ENCODE assay signal across 24 mouse cellular contexts in the genomic region with DNA sequence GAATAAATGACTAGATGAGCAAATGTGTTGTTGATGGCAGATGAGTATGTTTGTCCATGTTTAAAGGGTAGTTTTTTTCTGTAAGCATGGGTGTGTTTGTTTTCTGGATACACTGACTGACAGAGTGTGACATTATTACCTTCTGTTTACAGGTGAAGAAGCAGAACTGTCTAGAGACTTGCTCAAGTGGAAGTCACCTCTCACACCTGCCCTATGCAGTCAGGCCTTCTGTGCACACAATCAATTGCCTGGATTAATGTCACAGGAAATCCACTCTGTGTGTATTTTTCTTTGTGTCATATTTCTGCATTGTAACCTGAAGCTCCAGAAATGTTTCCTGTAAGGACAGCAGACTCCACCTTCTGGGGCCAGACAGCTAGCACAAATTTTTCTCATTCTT. TPM values are rescaled to one million over a fixed set of nuclear protein-coding genes. Genes with fewer than 3 reads are reported as not detected.
A peak's percentile ranks its signal among the peaks of the same experiment; 100 is the strongest.
DNase-seq lines count a peak whose midpoint lies in the region; ATAC-seq and TF ChIP-seq lines count a peak whose summit lies in the region.
"Had no signal": no experiment of that assay in that cellular context is flagged by ENCODE, and none has a peak within 500 bp of the region (broad histone marks: within the 10 kb centered on the region; RNA-seq: fewer than 3 reads in every experiment).

No protein-coding gene starts in this region.

- no peak overlapping the region for H3K4me2 ChIP-seq in embryonic facial prominence, embryonic 14.5 days (ENCODE audit: low read depth, low read length)
- H3K4me2 ChIP-seq in hindbrain, embryonic 13.5 days, result no peak overlapping the region
- H3K4me2 ChIP-seq: embryonic facial prominence, embryonic 12.5 days; embryonic facial prominence, embryonic 15.5 days; forebrain, embryonic 12.5 days had no signal

- no peak for TF ChIP-seq CTCF in small intestine, adult 2 months (IDR thresholded peaks at IDR 0.05; ENCODE audit: extremely low read depth, insufficient read length, insufficient replicate concordance, low read depth, low read length)

- H3K4me3 ChIP-seq in embryonic facial prominence, embryonic 14.5 days (ENCODE audit: low read depth, low read length), result no peak overlapping the region
- H3K4me3 ChIP-seq in embryonic facial prominence, embryonic 10.5 days, result no peak overlapping the region
- H3K4me3 ChIP-seq in small intestine, adult 2 months (ENCODE audit: low read depth, low read length), result no peak overlapping the region
- no peak overlapping the region for H3K4me3 ChIP-seq in hindbrain, embryonic 13.5 days
- H3K4me3 ChIP-seq: embryonic facial prominence, embryonic 12.5 days; embryonic facial prominence, embryonic 15.5 days; erythroblast, embryonic 14.5 days; forebrain, embryonic 10.5 days; forebrain, embryonic 12.5 days had no signal

- no peak overlapping the region for H3K27ac ChIP-seq in embryonic facial prominence, embryonic 14.5 days (replicated peaks; ENCODE audit: low read depth, low read length)
- no peak overlapping the region for H3K27ac ChIP-seq in embryonic facial prominence, embryonic 10.5 days (replicated peaks)
- H3K27ac ChIP-seq in small intestine, adult 2 months (ENCODE audit: insufficient read depth, low read depth, low read length), result peak overlapping the region; percentile 21; the same call in 1 of the 2 replicates
- H3K27ac ChIP-seq in hindbrain, embryonic 13.5 days, result no peak overlapping the region
- H3K27ac ChIP-seq: embryonic facial prominence, embryonic 12.5 days; embryonic facial prominence, embryonic 15.5 days; forebrain, embryonic 10.5 days; forebrain, embryonic 12.5 days had no signal

- H3K4me1 ChIP-seq in embryonic facial prominence, embryonic 14.5 days (ENCODE audit: control insufficient read depth, insufficient read depth, low read length), result no peaks in the 10 kb centered on the region
- no peaks in the 10 kb centered on the region for H3K4me1 ChIP-seq in embryonic facial prominence, embryonic 10.5 days
- H3K4me1 ChIP-seq in small intestine, adult 2 months (ENCODE audit: control insufficient read depth, insufficient read depth, insufficient read length, low read length), result no peaks in the 10 kb centered on the region; the same call in 1 of the 2 replicates
- no peaks in the 10 kb centered on the region for H3K4me1 ChIP-seq in hindbrain, embryonic 13.5 days (replicated peaks)
- H3K4me1 ChIP-seq: embryonic facial prominence, embryonic 15.5 days; forebrain, embryonic 10.5 days; forebrain, embryonic 12.5 days had no signal

- no peak for TF ChIP-seq POLR2A in small intestine, adult 2 months (IDR thresholded peaks at IDR 0.05; ENCODE audit: low read depth, low read length)

- no peaks in the 10 kb centered on the region for H3K9me3 ChIP-seq in embryonic facial prominence, embryonic 14.5 days (ENCODE audit: control insufficient read depth, low read length)
- no peaks in the 10 kb centered on the region for H3K9me3 ChIP-seq in embryonic facial prominence, embryonic 10.5 days
- no peaks in the 10 kb centered on the region for H3K9me3 ChIP-seq in hindbrain, embryonic 13.5 days
- H3K9me3 ChIP-seq: embryonic facial prominence, embryonic 12.5 days; embryonic facial prominence, embryonic 15.5 days; forebrain, embryonic 10.5 days; forebrain, embryonic 12.5 days; G1E had no signal

- peak; percentile 57; the same call in 1 of the 2 replicates for ATAC-seq in embryonic facial prominence, embryonic 14.5 days (ENCODE audit: low read depth)
- no peak for ATAC-seq in hindbrain, embryonic 13.5 days (ENCODE audit: low FRiP score)
- ATAC-seq: activated CD4-positive, CD25-positive, alpha-beta regulatory T cell, adult 4 months; forebrain, embryonic 14.5 days; forebrain, embryonic 16.5 days; Patski had no signal

- no peaks in the 10 kb centered on the region for H3K27me3 ChIP-seq in embryonic facial prominence, embryonic 14.5 days (replicated peaks; ENCODE audit: control insufficient read depth, insufficient read depth, low read length)
- H3K27me3 ChIP-seq in embryonic facial prominence, embryonic 10.5 days (replicated peaks; ENCODE audit: low read depth, poor library complexity, severe bottlenecking), result no peaks in the 10 kb centered on the region
- H3K27me3 ChIP-seq in small intestine, adult 2 months (ENCODE audit: control insufficient read depth, insufficient read depth, low read length), result no peaks in the 10 kb centered on the region
- H3K27me3 ChIP-seq in hindbrain, embryonic 13.5 days, result no peaks in the 10 kb centered on the region
- H3K27me3 ChIP-seq: embryonic facial prominence, embryonic 12.5 days; embryonic facial prominence, embryonic 15.5 days; forebrain, embryonic 12.5 days had no signal

- no peak overlapping the region for H3K9ac ChIP-seq in embryonic facial prominence, embryonic 14.5 days (ENCODE audit: low read depth, low read length)
- no peak overlapping the region for H3K9ac ChIP-seq in hindbrain, embryonic 13.5 days
- H3K9ac ChIP-seq: embryonic facial prominence, embryonic 12.5 days; embryonic facial prominence, embryonic 15.5 days; forebrain, embryonic 12.5 days had no signal

- no peaks in the 10 kb centered on the region for H3K36me3 ChIP-seq in embryonic facial prominence, embryonic 14.5 days (ENCODE audit: control insufficient read depth, insufficient read depth, low read length)
- H3K36me3 ChIP-seq in embryonic facial prominence, embryonic 10.5 days (replicated peaks), result no peaks in the 10 kb centered on the region
- H3K36me3 ChIP-seq in small intestine, adult 2 months (ENCODE audit: control insufficient read depth, insufficient read depth, low read length), result no peaks in the 10 kb centered on the region
- no peaks in the 10 kb centered on the region for H3K36me3 ChIP-seq in hindbrain, embryonic 13.5 days
- H3K36me3 ChIP-seq: embryonic facial prominence, embryonic 12.5 days; embryonic facial prominence, embryonic 15.5 days; forebrain, embryonic 10.5 days; forebrain, embryonic 12.5 days; G1E had no signal

- DNase-seq in embryonic facial prominence, embryonic 14.5 days (ENCODE audit: low spot score), result peak; percentile 6
- no peak for DNase-seq in embryonic facial prominence, embryonic 10.5 days (ENCODE audit: low spot score)
- DNase-seq in A20 (ENCODE audit: low read depth, low spot score), result peak; percentile 74
- DNase-seq: adrenal gland, postnatal 10 days; adrenal gland, postnatal 25 days; cerebellum, adult 11 months; cerebellum, adult 18-20 months; cerebellum, adult 8-10 months; cerebellum, adult 9-11 months; cerebellum, postnatal 14 days; cerebellum, postnatal 36 days; embryo, embryonic 11 days had no signal

RNA-seq across cellular contexts. Expression of a gene that starts 51.5 kb away (rescaled TPM):
- 3.0 and 3.3 TPM in 2 replicates for polyA plus RNA-seq in embryonic facial prominence, embryonic 14.5 days (2014; fragmentation: Nextera tagmentation; extraction: Ambion mirVana)
- polyA plus RNA-seq in embryonic facial prominence, embryonic 10.5 days (2016; fragmentation: Nextera tagmentation; extraction: Ambion mirVana), result 2.3 TPM in 2 replicates
- 7.3 and 12.9 TPM in 2 replicates for polyA plus RNA-seq in small intestine, adult 2 months (2012; rRNA removed)
- polyA plus RNA-seq in hindbrain, embryonic 13.5 days (2015; fragmentation: Nextera tagmentation; extraction: Ambion mirVana), result 3.2 and 3.3 TPM in 2 replicates
